10 mouse cellular contexts compared by ENCODE assay signal in genomic region chr11:109629021-109629521, GRCm38 (mm10). TPM values are rescaled to one million over a fixed set of nuclear protein-coding genes. Genes with fewer than 3 reads are reported as not detected.
DNase-seq lines count a peak whose midpoint lies in the region.
"Had no signal": no experiment of that assay in that cellular context is flagged by ENCODE, and none has a peak within 500 bp of the region (broad histone marks: within the 10 kb centered on the region; RNA-seq: fewer than 3 reads in every experiment).

No protein-coding gene starts in this region.

- peak; percentile 63 for DNase-seq in gastrocnemius, adult 18-20 months (ENCODE audit: low spot score)
- DNase-seq in gastrocnemius, postnatal 4 days (ENCODE audit: low spot score in 2 of 2) = no peak
- DNase-seq in cerebellum, adult 9-10 months = peak; percentile 65
- DNase-seq in heart, adult 9 months (ENCODE audit: low spot score in 2 of 2) = peak; percentile 66 to 68
- peak; percentile 69 to 82 for DNase-seq in heart, postnatal 10 days
- DNase-seq in yolk sac, embryonic 10.5 days (ENCODE audit: low spot score) = no peak
- DNase-seq in urinary bladder, postnatal 14 days (ENCODE audit: low spot score) = no peak
- no peak for DNase-seq in ovary, postnatal 36 days (ENCODE audit: low spot score)
- DNase-seq: gastrocnemius, postnatal 10 days; kidney, postnatal 10 days had no signal

- intact Hi-C loops in heart, postnatal 10 days (cut with DNase I) = loop anchor here (2.0 kb wide), 1 partner anchor 22 kb away; no protein-coding TSS in a partner anchor

RNA-seq across cellular contexts. Expression of gene Wipi1, which starts 17.3 kb away (rescaled TPM):
- total RNA-seq in gastrocnemius, adult 18-20 months (2021) = 10 to 100 TPM; 57.7 to 78.8 TPM
- 10 to 100 TPM; 71.1 to 86.4 TPM for total RNA-seq in gastrocnemius, postnatal 4 days (2021)
- 100 to 1,000 TPM; 101 to 112 TPM for total RNA-seq in heart, postnatal 10 days (2021)

RNA-seq across cellular contexts. Expression of gene Prkar1a, which starts 20.1 kb away (rescaled TPM):
- total RNA-seq in gastrocnemius, adult 18-20 months (2021) = 100 to 1,000 TPM in 1 of 2 experiments, 10 to 100 TPM in 1; 96.1 to 120 TPM
- 100 to 1,000 TPM; 380 to 385 TPM for total RNA-seq in gastrocnemius, postnatal 4 days (2021)
- 100 to 1,000 TPM; 550 to 591 TPM for total RNA-seq in heart, postnatal 10 days (2021)

Comparison
In these comparisons a context has a peak if more than half of its experiments do, and no peak if none do; other contexts are left out.
1. DNase-seq: peak in gastrocnemius, adult 18-20 months (single experiment), cerebellum, adult 9-10 months (single experiment), heart, adult 9 months (2 of 2) and heart, postnatal 10 days (2 of 2); none in gastrocnemius, postnatal 4 days (0 of 2), yolk sac, embryonic 10.5 days (single experiment), urinary bladder, postnatal 14 days (single experiment) and ovary, postnatal 36 days (single experiment).